Mouse (Mus musculus) frontal cortex, postnatal 25 days (tissue): ENCODE measurements around the gene Cacna2d2.
A peak's percentile ranks its signal among the peaks of the same experiment; 100 is the strongest.
"Not testable (repeated sequence)": the region's sequence is repeated elsewhere in the genome, so short reads cannot be mapped to it uniquely, and the experiment has no call there.

ENCODE experiments used
- DNase-seq, 2 experiments: peaks; one replicate each; pipeline ENCODE4 v3.0.0; 2022; ENCODE audit warnings: low spot score in 2 of 2

The Cacna2d2 gene

DNA sequence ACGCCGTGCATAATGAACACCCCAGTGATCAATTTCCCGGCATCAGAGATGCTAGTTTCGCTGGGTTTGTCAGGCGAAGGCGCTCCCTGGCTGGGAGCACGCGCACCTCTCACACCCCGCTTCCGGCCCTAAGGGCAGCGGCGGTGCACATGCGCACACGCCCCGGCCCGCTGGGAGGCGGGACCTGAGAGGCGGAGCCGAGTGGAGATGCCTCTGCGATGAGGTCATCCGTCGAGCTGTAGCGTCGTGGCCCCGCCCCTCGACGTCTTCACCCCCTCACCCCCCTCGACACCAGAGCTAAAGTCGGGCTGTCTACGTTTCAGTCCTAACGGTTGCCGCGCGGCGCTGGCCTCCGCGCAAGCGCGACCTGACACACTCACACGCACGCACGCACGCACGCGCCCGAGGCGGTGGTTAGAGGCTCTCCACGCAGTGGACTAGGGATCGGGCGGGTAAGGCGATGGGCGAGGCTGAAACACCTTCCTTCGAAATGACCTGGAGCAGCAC, 155.0 kb downstream of the Cacna2d2 start:
- peak; percentile 83 to 91 for DNase-seq

DNA sequence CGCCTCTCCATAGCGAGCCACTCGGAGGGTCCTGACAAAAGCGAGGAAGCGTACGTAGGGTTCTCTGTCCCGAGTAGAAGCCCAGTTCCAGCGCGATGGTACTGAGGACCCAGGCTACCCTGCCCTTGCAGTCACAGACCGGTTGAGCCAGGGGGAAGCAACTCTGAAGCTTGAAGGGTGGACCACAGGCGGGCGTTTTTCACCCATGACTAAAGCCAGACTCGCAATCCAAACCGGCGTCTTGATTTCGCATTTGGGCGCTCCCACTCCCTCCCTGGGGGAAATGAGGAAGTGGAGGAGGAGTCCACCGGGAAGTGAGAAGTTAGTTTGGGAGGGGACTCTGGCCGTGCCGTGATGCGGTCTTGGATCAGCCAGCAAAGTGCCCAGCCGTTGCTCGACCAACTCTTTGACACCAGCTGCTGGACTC, 155.6 kb downstream of the Cacna2d2 start:
- no peak for DNase-seq

DNA sequence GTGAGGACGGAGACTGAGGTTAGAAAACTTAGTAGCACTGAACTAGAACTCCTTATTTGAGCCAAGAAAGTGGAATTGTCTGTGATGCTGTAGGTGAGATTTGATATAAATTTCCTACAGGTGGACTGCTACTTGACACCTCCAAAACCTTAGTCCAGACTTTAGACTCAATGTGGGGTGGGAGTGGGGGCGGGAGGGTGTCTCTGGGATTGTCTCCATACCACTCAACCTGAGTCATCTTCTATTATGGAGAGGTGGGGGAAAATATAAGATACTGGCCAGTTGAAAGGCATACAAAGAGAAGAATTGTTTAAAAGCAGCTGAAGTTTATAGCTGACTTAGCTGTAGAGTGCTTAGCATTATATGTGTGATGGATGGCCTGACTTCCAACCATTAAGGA, 156.3 kb downstream of the Cacna2d2 start:
- DNase-seq: no peak

DNA sequence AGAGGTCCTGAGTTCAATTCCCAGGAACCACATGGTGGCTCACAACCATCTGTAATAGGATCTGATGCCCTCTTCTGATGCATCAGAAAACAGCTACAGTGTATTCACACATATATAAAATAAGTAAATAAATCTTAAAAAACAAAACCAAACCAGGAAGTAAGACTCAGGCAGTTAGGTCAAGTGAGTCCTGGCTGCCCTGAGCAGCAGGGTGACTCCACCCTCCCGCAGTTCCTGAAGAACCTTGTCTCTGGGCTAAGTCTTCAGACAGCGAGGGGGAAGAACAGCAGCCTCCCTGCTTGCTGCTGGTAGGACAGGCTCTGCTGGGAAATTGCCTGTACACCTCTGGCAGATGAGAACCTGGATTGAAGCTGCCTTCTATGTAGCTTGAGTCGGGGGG, 156.9 kb downstream of the Cacna2d2 start:
- no peak for DNase-seq

DNA sequence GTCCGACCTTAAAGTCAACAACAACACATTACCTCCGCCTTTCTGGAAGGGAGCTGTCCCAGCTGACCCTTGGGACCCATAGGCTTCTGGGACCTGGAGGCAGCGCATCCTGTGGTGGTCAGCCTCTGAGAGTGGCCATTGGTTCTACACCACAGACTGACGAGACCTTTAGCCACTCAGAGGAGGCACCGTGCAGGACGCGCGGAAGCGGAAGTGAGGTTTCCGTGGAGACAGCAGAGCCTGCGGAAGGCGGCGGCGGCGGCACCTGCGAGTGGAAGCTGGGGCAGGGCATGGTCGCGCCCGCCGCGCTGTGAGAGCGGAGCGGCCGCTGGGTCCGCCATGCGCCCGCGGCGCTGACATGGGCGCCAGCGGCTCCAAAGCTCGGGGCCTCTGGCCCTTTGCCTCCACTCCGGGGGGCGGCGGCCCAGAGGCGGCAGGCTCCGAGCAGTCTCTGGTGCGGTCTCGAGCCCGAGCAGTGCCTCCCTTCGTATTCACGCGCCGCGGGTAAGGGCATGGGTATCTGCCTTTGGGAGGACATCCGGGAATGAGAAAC, 163.7 kb downstream of the Cacna2d2 start, which contains the start of gene Tusc2:
Gene Tusc2, plus strand, starts transcription at position 227 of the 553 bp plus-strand sequence.
- peak; percentile 86 to 89 for DNase-seq

DNA sequence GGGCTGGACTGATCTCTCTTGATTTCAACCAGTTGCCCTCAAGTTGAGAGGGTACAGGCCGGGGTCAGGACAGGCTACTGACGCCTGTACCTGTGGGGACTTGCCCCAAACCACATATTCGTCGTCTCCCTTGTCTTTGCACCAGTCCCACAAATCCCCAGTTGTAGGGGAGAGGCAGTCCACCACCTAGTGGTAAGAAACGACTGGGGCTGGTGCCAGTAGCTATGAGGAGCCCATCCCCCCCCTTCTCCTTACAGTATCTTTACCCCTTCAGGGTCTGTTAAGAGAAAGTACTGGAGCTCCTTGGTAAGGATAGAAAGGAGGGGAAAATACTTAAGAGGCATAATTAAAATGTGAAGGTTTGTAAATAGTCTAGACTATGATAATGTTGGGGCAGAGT, 166.1 kb downstream of the Cacna2d2 start:
- DNase-seq: not testable (repeated sequence)

DNA sequence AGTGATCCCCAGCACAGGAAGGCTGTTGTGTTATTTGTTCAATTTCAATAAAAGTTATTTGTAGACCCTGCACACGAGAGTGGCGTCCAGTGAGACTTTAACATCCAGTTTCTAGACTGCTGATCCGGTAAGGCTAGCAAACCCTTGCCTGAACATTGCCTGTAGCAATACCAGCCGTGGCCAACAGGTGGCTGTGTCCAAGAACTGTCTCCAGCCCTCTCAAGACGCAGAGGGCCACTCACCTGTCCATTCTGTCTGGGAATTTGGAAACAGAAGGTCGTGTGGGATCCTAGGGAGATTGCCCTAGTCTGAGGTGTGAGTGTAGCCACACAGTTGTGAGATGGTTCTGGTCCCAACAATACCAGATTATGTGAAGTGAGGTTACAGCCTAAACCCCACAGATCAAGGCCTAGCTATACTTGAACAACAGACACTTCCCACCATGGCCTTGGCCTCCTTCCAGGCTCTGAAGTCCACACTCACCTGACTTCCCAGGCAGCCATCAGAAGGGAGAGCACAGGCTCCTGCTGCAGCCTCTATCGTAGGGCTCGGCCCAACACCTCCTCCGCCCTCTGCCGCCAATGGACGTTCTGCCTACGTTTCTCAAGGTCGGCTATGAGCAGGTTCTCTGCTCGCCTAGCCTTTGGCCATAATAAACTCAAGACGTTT, 166.8 kb downstream of the Cacna2d2 start:
- DNase-seq: peak; percentile 65 to 71

DNA sequence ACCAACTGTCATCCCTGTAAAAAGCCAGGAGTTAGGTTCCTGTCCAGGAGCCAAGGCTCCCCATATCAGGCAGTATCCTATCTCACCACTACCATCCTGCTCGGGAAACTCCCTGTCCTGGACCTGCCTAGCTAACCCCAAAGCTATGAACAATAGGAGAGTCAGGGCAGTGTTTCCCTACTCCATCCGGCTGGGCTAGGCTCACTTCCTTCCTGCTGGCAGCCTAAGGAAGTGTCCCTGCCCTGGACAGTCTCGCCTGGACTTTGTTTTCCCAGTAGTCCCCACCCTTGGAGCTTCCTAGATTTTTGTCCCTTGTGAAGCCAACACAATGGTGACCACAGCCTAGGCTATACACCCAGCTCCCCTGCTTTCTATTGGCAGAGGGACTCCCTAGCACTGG, 167.4 kb downstream of the Cacna2d2 start:
- DNase-seq: no peak

DNA sequence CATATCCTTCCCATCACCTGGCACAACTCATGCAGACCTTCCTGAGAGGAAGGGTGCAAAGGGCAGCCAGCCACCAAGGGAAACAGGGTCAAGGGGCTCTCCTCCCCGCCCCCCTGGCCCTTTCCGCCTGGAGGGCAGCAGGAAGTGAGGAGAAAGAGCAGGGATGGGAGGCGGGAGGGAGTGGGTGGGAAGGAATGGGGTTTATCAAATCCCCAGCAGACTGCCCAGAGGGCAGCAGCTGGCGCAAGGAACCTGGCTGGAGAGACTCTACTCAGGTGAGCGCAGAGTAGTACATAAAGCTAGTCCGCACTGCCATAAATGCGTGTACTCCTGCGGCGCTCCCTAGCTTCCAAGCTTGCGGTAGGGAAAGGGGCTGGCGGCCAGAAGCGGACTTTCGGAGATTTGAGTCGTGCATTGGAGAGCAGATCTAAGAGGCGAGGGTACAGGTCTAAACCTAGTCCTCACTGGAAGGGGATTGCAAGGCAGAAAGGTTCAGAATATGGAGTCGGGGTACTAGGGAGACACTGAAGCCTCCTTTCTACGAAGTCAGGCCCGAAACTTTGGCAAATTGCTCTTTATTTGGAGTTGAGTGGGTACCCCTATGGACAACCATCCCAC, 168.4 kb downstream of the Cacna2d2 start, which contains the start of gene Hyal2:
Gene Hyal2, plus strand, starts transcription at position 244 of the 618 bp plus-strand sequence.
- DNase-seq: no peak

DNA sequence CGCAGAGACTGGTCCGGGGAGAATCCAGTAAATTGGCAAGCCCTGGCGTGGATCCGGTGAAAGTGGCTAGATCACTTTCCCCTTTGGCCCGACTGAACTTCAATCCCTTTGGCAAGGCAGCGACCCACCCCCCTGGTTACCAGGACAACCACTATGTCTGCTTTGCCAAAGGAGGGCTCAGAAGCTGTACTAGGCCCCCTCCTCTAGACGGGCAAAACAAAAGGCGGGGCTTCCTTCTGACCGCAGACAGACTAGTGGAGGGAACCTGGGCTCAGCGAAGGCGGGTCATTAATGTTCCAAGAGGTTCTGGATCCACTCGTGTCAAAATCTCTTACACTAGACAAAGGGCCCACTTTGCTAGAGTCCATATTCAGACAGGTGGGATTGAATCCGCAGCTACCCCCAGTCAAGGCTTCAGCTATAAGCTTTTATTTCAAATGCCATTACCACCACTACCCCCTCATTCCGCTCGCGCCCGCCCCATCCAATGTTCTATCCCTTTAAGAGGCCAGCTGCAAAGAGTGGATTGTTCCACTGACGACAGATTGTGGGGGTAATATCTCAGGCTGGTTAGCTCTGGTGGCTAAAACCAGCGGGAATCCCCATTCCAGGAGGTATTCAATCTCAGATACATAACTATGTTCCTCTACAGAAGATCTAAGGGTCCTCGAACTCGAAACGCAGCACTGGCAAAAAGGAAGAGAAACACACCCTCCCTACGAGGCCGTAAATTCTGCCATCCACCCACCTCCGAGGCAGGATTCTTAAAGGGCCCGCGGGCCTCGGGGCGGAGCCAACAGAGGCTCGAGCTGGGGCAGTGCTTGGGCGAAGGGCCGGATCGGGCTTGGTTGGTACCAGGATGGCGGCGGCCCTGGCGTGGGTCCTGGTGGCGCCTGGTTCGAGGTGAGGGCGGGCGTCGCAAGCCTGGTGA, 169.2 kb downstream of the Cacna2d2 start:
- peak; percentile 61 to 69 for DNase-seq

DNA sequence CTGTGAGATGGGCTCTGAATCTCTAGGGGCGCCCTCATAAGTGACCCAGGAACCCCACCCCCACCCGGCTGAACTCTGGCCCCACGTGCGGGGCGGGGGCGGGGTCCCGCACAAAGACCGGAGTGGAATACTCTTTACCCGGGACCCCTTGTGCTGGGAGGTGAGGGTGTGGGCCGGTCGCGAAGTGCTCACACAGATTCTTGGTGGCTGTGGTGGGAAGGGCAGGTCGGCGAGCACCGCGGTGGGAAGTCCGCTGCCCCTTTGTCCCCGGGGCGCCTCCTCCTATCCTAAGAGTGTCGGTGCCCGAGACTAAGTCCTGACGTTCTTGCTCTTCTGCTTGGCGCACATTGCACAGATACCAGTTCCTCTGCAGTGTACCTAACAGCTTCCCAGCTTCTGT, 169.9 kb downstream of the Cacna2d2 start:
- no peak for DNase-seq

DNA sequence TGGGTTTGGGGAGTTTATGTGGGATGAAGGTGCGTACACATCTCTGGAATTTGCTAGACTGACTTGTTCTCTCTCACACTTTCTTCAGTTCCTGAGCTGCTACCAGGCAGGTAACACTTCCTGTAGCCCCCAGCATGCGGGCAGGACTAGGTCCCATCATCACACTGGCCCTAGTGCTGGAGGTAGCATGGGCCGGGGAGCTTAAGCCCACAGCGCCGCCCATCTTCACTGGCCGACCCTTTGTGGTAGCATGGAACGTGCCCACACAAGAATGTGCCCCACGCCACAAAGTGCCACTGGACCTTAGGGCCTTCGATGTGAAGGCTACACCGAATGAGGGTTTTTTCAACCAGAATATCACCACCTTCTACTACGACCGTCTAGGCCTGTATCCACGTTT, 170.6 kb downstream of the Cacna2d2 start:
- no peak for DNase-seq

DNA sequence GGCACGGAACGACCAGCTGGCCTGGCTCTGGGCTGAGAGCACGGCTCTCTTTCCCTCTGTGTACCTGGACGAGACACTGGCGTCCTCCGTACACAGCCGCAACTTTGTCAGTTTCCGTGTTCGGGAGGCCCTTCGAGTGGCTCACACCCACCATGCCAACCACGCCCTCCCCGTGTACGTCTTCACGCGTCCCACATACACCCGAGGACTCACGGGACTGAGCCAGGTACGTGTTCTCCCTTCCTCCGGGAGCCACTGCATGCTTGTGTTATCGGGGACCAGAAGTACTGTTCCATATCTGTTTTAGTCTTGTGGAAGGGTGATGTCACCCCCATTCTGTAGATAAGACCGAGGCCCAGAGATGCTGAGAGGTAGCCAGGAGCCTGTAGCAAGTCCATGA, 171.4 kb downstream of the Cacna2d2 start:
- no peak for DNase-seq

DNA sequence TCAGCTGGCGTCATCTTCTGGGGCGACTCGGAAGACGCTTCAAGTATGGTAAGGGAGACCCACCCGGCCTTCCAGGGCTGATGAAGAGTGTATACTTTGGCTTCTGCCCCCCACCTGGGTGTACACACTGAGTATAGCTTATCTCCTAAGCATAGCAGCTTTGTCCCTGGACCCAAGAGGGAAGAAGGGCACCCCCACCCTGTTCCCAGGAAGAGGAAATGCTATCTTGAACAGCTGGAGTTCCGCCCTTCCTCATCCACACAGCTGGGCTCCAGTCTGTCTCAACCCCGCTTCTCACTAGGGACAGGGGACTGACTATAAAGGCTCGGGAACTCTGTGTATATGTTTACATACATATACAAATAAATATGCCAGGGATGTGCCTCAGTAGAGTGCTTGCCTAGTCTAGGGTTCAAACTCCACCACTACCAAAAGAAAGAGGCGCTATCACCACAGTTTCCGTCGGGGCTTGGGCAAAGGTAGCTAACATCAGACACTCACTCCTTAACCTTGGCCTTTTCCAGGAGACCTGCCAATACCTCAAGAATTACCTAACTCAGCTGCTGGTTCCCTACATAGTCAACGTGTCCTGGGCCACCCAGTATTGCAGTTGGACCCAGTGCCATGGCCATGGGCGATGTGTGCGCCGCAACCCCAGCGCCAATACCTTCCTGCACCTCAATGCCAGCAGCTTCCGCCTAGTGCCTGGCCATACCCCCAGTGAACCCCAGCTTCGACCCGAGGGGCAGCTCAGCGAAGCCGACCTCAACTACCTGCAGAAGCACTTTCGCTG, 172.3 kb downstream of the Cacna2d2 start:
- DNase-seq: no peak

DNA sequence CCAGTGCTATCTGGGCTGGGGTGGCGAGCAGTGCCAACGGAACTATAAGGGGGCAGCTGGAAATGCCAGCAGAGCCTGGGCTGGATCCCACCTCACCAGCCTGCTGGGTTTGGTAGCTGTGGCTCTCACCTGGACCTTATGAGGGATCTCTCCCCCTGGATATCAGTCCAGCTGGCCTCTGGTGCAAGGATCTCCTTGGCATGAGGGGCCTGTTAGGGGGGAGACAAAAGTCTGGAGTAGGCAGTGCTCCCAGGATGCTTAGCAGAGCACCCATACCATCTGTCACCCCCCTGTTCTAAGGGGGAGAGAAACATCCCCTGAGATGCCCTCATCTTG, 172.9 kb downstream of the Cacna2d2 start:
- no peak for DNase-seq

DNA sequence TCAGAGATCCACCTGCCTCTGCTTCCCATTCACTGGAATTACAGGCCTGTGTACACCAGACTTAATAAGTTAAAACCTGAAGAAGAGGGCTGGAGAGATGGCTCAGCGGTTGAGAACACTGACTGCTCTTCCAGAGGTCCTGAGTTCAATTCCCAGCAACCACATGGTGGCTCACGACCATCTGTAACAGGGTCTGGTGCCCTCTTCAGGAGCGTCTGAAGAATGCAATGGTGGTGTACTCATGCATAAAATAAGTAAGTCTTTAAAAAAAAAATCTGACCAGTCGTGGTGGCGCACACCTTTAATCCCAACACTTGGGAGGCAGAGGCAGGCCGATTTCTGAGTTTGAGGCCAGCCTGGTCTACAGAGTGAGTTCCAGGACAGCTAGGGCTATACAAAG, 174.4 kb downstream of the Cacna2d2 start:
- DNase-seq: not testable (repeated sequence)

DNA sequence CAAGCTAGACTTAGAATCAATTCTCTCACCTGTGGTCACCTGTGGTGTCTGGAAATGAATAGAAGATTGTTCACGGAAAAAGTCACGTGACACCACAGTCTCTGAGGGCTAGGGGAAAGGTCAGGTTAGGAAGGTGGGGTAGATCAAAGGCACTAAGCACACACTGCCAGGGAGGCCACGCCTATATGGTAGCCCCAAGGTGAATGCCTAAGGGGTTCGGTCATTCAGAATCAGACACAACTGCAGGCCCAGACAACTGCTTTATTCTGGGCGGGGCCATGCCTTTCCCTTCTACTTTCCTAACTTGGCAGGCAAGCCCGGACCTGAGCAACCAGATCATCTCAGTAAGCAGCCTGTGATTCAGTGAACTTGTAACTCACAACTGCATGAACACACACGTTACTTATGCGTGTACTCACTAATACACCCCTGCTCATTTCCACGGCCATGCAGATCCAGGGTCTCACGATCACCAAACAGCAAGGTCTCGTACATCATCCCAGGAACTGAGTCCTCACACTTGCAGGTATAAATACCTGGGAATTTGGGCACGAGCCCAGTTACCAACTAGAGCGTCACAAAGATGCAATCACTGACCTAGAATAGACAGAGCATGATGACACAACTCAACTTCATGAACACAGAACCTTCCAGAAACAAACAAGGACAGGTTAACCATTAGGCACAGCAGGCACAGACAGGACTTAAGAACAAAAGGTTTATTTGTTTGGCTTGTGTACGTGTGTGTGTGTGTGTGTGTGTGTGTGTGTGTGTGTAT, 176.4 kb downstream of the Cacna2d2 start:
- DNase-seq: no peak

DNA sequence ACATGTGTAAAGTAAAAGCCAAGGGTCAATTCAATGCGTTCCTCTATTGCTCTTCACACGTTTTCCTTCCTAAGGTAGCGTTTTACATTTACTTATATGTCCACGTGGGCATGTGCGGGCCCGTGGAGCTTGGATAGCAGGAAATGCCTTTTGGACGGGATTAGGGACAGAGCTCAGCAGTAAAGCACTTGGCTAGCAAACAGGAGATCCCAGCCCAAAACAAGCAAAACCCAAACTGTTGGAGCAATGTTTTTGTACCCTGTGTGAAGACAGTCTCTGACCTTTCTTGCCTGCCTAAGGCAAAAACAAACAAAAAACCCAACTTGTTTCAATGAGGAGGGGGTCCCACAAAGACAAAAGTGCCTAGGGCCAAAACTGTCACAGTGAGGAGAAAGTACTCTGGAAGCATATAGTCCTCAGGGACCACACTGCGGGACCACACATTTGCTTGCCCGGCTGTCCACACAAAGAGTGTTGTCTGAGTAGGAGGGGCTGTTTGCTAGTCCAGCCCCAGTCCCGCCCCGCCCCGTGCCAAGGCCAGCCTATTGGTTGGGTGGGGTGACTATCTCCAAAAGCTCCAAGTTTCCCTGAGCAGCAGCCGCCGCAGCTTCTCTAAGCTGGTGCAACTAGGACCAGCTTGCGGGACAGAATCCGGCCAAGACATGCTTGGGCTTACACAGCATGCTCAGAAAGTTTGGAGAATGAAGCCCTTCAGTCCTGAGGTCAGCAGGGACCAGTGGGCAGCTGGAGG, 177.1 kb downstream of the Cacna2d2 start, which contains the start of gene Hyal1:
Gene Hyal1, plus strand, starts transcription at position 571 of the 751 bp plus-strand sequence.
- no peak for DNase-seq

DNA sequence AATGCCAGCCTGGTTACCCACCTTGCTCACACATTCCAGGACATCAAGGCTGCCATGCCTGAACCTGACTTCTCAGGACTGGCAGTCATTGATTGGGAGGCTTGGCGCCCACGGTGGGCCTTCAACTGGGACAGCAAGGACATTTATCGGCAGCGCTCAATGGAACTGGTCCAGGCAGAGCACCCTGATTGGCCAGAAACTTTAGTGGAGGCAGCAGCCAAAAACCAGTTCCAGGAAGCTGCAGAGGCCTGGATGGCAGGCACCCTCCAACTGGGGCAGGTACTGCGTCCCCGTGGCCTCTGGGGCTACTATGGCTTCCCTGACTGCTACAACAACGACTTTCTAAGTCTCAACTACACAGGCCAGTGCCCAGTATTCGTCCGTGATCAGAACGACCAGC, 178.5 kb downstream of the Cacna2d2 start:
- no peak for DNase-seq

DNA sequence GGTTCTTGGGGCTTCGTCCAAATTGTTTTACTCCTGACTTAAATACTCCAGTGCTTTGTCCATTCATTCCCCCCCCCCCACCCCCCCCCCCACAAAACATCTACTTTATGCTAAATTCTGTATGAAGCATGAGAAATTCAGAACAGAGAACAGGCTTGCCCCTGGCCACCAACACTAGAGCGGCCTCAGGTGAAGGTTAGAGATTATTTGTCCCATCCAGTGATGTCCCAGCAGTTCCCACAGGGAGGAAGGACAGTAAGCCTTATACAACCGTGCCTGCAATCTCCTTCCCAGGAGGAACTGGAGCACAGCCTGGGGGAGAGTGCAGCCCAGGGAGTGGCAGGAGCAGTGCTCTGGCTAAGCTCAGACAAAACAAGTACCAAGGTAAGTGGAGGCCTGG, 179.2 kb downstream of the Cacna2d2 start, which contains the start of gene Naa80:
Gene Naa80, plus strand, starts transcription at position 301 of the 400 bp plus-strand sequence.
- no peak for DNase-seq
